Mouse (Mus musculus) kidney, postnatal 14 days (tissue): ENCODE results near the gene Iqgap1.

Experiments
- DNase-seq: peaks from one replicate; pipeline ENCODE4 v3.0.0; 2022; ENCODE audit warnings: mixed read lengths

Gene Iqgap1

DNA sequence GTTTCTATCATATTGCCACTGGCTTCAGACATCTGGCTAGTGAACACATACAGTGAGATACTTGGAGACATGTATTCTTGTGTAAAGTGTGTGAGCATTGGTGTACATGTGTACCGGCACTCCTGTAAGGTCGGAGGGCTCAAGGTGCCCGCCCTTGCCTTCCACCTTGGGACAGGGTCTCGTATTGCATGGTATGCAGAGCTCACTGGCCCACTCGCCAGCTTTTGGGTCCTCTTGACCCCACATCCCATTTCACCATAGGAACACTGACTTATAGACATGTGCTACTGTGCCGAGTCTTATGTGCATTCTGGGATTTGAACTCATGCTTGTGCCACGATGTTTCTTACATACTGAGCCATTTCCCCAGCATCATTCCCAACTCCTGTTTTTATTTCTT lies 115.4 kb downstream of the Iqgap1 start:
- DNase-seq: no peak

DNA sequence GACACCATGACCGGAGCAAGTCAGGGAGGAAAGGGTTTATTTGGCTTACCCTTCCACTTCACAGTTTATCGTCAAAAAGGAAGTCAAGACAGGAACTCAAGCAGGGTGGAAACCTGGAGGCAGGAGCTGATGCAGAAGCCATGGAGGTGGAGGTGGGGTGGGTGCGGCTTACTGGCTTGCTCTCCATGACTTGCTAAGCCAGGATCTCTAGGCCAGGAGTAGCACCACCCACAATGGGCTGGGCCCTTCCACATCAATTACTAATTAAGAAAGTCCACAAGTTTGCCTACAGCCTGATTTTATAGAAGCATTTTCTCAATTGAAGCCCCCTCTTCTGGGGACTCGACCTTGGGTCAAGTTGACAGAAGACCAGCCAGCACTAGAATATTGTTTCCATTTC lies 121.7 kb downstream of the Iqgap1 start:
- no peak for DNase-seq

DNA sequence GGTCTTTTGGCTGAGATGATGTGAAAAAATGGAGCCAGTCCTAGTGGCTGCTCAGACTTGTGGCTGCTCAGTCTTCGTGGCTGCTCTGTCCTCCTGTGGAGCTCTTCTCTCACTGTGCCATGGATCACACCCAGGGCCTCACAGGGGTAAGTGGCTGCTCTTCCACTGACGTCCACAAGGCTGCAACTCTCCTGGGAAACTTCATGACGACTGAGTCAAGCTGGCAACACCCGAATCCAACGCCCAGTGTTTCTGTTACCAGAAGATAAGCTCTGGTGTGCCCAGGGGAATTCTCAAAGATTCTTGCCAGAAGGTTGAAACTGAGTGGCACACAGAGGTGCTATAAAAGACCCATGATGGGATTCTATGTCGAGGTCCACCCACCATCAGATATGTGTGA lies 123.3 kb downstream of the Iqgap1 start:
- DNase-seq: no peak

DNA sequence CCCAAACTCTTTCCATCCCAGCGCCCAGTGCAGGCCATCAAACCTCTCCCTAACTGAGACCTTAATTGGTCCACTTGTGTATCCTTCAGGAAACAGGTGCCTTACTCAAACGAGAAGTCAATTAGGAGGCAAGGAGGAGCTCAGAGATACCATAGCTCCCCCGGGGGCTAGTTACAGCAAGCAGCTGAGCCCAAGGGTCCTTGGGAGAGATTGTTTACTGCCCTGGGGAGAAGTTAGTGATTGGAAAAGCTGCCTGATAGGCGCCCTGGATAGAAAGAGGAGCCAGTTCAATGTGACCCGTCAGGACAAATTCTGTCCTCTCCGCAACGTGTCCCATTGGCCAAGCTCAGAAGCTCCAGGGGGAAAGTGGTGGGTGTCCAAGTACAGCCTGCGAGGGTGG lies 126.1 kb downstream of the Iqgap1 start:
- no peak for DNase-seq

DNA sequence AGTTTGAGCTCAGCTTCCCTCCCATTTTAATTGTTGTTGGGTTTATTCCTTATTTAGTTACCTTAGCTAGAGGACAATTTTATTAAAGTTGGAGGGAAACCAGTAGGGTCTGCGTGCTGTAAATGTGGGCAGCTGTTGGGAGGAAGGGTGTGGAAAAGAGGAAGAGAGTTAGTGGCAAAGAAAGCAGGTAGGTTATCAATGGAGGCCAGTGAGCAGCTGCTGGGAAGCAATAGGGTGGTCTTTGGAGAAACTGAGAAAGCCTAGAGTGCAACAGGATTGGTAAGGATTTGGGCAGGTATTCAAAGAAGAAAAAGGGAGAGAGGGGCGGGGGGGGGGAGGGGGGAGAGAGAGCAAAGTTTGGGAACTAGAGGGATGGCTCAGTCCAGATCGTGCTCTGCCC lies 126.8 kb downstream of the Iqgap1 start:
- no peak for DNase-seq

DNA sequence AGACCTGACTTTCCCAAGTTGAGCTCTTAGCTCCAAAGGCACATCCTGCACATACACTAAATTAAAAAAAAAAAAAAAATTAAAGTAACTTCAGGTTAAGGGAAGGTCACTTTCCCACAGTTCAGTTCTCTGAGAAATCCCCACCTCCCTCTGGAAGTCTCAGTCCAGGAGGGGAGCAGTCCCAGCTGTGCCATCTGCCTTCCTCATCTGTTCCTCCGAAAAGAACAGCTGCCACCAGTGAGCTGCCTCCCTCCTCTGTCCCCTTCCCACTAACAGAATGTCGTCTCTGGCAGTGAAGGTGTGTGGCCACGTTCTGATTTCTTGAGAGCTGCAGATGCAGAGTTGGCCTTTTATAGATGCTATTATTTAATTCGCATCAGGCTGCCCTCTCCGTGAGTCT lies 127.9 kb downstream of the Iqgap1 start:
- no peak for DNase-seq

DNA sequence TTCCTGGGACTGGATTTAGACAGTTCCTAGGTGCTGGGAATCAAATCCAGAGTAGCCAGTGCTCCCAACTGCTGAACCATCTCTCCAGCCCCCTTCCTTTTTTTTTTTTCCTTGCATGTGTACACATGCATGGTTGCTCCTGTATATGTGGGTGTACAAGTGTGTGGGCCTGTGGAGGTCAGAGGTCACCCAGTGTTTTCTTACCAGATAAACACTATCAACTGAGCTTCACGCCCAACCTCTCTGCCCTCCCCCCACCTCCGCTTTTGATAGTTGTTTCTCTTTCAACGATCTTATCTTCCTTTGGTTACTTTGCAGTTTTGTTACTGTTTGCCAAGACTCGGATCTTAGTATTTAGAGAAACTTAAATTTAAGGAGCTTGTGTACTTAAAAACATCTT lies 128.9 kb downstream of the Iqgap1 start:
- DNase-seq: no peak

DNA sequence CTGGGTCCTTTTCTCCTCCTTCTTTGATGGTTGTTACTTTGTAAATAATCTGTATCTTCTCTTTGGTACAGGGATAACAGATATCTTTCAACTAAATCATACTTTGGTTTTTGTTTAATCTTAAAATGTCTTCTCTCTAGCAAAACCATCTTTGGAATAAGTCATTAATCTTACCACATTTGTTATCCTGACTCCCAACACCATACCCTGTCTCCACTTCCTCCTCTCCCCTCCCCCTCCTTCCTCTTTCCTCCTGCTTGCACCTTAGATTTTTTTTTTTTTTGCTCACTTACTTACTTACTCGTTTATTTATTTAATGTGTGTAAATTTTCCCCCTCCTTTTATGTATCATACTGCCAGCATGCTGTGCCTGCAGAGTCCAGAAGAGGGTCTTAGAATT lies 129.4 kb downstream of the Iqgap1 start:
- no peak for DNase-seq

DNA sequence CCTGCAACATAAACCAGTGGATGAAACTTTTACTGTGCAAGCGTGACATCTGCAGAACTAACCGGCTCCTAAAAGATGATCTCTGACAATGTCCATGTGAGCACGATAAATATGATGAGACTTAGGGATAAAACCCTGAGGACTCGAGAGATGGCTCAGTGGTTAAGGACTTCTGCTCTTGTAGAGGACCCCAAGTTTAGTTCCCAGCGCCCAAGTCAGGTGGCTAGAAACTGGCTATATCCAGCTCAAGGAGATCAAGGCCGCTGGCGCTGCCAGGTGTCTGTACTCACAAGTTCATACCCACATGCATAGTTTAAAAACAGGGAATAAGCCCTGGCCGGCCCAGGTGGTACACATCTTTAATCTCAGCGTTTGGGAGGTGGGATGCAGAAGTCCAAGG lies 133.3 kb downstream of the Iqgap1 start:
- no peak for DNase-seq

DNA sequence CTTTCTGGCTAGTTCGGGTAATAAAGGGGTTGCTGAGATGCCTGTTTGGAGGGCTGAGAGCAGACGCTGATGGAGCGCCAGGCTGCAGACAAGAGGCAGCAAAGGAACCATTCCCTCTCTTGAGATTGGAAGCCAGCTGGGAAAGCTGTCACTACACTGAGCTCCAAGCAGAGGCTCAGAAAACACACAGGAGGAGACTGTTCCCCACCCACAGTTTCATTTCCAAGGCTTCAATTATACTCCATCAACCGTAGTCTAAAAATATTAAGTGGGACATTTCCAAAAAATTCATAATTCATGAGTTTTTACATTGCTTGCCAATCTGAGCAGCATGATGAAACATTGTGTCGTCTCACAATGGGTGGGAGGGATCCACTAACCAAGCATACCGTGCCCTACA lies 134.6 kb downstream of the Iqgap1 start:
- DNase-seq: no peak

DNA sequence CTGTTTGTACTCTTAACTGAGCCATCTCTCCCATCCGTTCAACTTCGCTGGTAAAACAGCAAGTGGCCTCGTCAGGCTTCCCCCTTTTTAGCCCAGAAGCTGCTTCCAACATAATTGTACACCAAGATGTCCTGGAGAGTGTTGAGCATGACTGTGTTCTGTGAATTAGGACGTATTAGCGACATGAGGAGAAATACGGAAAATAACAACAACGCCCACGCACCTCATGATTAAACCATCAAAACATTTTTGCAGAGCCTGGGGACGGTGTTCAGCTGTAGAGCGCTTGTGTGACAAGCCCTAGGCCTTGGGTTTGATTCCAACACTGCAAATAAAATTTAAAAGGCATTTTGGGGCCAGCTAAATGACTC lies 136.6 kb downstream of the Iqgap1 start:
- peak; percentile 37 for DNase-seq

DNA sequence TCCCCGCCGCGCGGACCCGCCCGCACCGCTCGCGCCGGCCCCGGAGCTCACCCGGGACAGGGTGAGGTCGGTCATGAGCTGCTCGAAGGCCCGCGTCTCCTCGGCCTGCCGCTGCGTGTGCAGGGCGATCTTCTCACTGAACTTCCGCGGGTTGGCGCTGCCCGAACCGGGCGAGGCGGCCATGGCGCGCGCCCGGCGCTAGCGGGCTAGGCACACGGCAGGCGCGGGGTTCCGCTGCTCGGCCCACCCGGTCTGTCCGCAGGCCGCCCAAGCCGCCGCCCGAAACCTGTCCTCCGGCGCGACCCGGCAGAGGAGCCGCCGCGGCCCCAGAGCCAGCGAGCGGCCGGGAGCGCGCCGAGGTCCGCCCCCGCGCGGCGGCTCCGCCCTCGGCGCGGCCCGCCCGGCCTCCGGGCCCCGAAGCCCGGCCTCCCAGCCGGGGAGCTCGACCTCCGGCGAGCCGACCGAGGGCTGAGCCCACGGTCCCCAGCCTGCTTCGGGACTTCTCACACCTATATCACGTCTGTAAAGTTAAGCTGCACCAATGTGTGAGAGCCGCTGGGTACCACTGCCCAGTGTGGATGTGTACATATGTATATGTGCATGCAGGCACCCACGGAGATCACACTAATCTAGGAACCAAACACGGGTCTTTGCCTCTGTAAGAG lies 137.1 kb downstream of the Iqgap1 start, which contains the start of gene Crtc3:
TSS of gene Crtc3 (minus strand) at position 322 of the 665 bp plus-strand sequence.
- peak; percentile 86 for DNase-seq

DNA sequence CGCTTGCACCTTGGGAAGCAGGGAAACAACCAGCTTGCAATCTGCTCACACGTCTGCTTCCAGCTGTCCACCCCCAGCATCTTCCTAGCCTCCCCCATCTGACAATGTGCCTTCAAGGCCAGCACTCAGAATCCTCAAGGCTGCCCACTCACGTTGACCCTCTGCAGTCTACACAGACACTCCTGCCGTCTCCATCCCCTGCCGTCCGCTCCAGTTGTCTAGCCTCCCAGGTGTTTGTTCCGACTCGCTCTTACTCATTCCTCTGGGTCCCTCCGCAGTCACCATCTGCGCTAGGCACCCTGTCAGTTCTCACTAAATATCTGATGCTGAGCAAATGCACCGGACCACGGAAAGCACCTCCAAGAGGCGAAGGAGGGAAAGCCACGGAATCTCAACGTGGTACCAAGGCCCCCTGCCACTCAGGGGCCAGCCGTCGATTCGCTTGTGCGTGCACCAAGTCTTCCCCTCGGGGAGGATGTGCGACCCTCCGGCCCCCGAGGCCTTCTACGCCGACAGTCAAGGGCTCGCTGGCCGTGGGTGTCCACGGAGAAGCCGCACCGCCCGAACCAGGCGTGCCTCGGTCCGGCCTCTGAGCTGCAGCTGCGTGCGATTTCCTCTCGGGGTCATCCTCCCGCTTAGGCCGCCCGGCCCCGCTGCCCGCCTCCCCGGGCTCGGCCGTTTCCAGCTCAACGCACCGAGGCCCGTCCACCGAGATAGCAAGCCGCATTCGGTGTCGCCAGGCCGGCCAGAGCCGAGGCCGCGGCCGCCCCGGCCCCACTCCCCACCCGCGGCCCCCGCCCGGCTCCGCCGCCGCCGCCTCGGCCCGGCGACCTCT lies 137.8 kb downstream of the Iqgap1 start:
- DNase-seq: peak; percentile 75

DNA sequence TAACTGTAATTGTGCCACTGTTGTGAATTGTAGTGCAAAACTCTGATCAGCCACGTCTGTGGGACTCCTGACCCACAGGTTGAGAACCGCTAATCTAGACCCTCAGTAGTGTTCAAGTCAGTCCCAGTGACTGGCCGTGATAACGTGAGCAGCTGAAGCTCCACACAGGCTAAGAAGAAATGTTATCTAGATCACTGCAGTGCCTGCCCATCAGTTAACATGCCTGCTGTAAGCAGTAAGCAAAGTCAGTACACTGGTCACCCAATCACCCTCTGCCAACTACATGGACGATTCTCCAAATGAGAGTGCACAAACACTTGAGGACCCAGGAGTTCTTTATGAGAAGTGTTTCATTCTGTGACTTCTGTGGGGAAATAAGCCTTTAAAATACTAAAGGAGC lies 140.1 kb downstream of the Iqgap1 start:
- no peak for DNase-seq

DNA sequence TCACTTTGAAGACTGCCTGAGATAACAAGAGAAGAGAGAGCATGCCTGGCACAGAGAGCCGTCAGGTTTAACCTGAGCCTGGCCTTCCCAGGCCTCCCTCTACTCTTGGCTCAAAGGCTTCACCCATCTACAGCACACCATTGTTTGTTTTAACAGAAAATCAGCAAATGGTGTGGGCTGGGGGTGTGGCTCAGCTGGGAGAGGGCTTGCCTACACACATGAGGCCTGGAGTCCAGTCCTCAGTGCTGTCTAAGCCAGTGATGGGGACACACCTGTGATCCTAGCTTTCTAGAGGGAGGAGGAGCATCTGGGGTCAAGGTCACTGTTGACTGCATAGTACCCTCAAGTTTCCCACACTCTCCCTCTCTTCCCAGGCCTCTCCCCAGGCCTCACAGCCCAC lies 143.1 kb downstream of the Iqgap1 start:
- DNase-seq: no peak

DNA sequence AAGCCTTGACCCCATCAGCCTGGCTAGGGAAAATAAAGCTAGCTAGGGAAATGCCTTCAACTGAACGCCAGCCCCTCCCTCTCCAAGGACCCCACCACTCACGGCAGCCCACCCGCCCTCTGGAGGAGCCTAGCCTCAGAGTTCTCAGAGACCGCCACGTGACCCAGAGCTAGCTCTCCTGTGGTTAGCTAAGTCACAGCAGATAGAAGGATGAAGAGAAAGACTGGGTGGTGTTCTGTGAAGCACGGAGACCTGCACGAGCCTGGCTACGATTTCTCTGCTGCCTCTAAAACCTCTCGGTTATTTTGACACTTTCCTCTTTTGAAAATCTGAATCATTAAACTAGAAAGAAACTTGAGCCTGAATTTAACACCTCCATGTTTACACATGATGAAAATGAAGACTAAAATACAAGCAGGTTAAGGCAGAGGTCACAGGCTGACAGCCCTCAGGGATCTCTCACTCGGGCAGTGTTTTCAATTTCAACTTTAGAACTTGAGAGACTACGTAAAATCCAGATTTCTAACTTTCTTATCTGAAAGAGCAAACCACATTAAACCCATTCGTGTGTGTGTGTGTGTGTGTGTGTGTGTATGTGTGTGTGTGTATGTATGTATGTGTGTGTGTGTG lies 145.4 kb downstream of the Iqgap1 start:
- DNase-seq: no peak

DNA sequence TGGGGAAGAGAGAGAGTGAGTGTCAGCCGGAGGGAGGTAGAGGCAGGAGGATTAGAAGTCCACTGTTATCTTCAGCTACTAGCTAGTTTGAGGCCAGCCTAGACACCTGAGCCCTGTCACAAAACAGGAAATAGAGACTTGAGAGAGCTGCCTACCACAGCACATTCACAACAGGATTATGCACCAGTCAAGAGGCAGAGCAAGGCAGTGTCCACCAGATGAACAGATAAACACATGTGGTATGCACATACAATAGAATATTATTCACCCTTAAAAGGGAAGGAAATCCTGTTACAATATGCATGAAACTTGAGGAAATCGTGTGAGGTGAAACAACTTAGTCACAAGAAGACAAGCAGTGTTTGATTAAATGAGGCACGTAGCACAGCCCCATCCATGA lies 153.5 kb downstream of the Iqgap1 start:
- no peak for DNase-seq

DNA sequence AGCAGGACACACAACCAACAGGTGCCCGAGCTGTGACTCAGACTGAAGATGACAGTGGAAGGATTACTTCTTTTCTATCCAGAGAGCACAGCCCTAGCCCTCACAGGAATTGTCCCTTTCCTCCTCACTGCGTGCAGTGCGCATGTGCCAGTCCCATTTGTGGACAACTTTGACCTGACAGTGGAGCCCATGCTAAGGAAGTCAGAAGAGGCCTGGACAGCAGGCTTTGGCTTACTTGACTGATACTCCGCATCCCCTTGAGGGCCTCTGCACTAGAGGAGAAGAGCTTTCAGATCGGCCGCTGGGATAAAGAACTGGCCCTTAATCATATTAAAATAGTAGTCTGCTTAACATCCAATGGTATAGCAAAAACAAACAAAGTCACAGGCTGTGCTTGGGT lies 154.9 kb downstream of the Iqgap1 start:
- DNase-seq: no peak

DNA sequence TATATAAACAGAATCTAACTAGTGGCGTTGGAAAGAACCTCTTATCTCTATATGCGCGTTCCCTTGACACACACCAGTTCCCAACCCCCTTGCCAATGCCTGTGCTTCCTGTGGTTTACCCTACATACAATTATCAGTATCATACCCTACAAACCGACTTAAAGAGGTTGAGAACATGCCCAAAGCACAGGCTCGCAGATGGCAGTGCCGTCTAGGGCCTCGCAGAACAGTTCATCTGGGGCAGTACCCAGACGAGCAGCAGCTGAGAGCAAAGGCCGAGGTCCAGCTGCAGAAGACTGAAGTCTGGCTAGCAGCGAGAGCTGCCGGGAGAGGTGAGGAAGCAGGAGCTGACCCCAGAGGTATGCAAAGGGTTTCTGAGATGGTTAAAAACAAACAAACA lies 158.6 kb downstream of the Iqgap1 start:
- DNase-seq: peak; percentile 47

DNA sequence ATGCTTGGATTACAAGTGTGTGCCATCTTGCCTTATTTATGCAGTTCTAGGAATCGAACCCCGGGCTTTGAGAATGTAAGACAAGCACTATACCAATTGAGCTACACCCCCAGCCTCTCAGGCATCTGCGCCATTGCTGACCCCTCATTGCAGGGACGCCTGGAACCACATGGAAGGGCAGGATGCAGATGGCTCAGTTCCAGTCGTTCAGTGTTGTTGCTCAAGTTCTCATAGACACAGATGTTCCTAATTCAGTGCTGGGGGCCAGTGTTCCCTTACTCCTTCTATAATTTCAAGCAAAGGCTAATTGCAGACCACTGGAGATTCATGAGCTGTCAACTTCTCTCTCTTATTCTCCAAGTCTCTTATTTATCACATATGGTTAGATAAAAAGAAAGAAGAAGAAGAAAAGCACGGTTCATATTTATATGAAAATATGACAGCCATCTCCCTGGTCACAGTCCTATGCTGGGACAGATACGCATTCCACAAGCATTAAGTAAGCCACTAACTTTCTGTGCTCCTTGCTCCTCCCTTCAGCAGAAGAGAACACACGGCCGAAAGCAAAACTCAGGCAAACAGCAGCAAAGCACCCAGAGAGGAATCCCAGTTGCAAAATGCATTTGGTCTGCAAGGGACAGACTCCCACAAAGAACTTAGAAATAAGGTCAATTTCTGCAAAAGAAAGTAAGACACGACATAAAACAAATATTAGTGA lies 159.4 kb downstream of the Iqgap1 start:
- DNase-seq: peak; percentile 69
